ENCODE assay signal across 9 mouse cellular contexts in genomic region chr19:37263943-37264897, GRCm38 (mm10). TPM values are rescaled to one million over a fixed set of nuclear protein-coding genes. Genes with fewer than 3 reads are reported as not detected.
A peak's percentile ranks its signal among the peaks of the same experiment; 100 is the strongest.
DNase-seq lines count a peak whose midpoint lies in the region; ATAC-seq and TF ChIP-seq lines count a peak whose summit lies in the region.
"Had no signal": no experiment of that assay in that cellular context is flagged by ENCODE, and none has a peak within 500 bp of the region (broad histone marks: within the 10 kb centered on the region; RNA-seq: fewer than 3 reads in every experiment).

No protein-coding gene starts in this region.

- H3K4me1 ChIP-seq in thymus, adult 2 months (replicated peaks; ENCODE audit: control insufficient read depth, insufficient read depth, low read length) = no peaks in the 10 kb centered on the region
- H3K4me1 ChIP-seq: limb, embryonic 13.5 days had no signal

- DNase-seq in left cerebral cortex, postnatal 4 days = peak; percentile 54
- no peak for DNase-seq in left cerebral cortex, adult 11 months (ENCODE audit: low spot score)
- peak; percentile 86 to 94 for DNase-seq in adrenal gland, adult (ENCODE audit: inconsistent age in 2 of 2, low spot score in 1 of 2)
- DNase-seq in embryo, embryonic 11 days = peak; percentile 10
- DNase-seq in kidney, adult 8-10 months = peak; percentile 73 to 86
- DNase-seq in lung, postnatal 14 days = peak; percentile 44
- DNase-seq in thymus, adult 2 months = no peak

- no peak for TF ChIP-seq POLR2A in thymus, adult 2 months (IDR thresholded peaks at IDR 0.05; ENCODE audit: control insufficient read depth, extremely low read depth, insufficient read depth, low read length, poor library complexity)

- TF ChIP-seq CTCF in thymus, adult 2 months (IDR thresholded peaks at IDR 0.05; ENCODE audit: borderline replicate concordance, control insufficient read depth, extremely low read depth, insufficient read depth, low read length, poor library complexity) = no peak

- H3K27ac ChIP-seq in thymus, adult 2 months (ENCODE audit: control insufficient read depth, insufficient read depth, low read length) = no peak overlapping the region
- H3K27ac ChIP-seq: limb, embryonic 13.5 days had no signal

- no peaks in the 10 kb centered on the region for H3K27me3 ChIP-seq in thymus, adult 2 months (ENCODE audit: control insufficient read depth, insufficient read depth, low read length)
- H3K27me3 ChIP-seq: limb, embryonic 13.5 days had no signal

- intact Hi-C loops in left cerebral cortex, postnatal 4 days (cut with DNase I) = no loop called here

- ATAC-seq in megakaryocyte, adult 5-6 weeks (ENCODE audit: poor library complexity, severe bottlenecking) = no peak

- peaks cover 6% of the 10 kb centered on the region; the same call in 1 of the 2 replicates for H3K36me3 ChIP-seq in thymus, adult 2 months (ENCODE audit: control insufficient read depth, insufficient read depth, low read length)

- H3K4me3 ChIP-seq in thymus, adult 2 months (ENCODE audit: control insufficient read depth, insufficient read depth, low read length) = no peak overlapping the region
- H3K4me3 ChIP-seq: limb, embryonic 13.5 days had no signal

- 85% methylated on average over 23 of the region's 23 CpGs for WGBS in thymus, adult 2 months

RNA-seq across cellular contexts. Expression of gene Cpeb3, which starts 55.8 kb away (rescaled TPM):
- 10 to 100 TPM; 36.7 to 38.6 TPM for total RNA-seq in left cerebral cortex, postnatal 4 days (2021)
- total RNA-seq in megakaryocyte, adult 5-6 weeks (2015) = 0.58 and 1.2 TPM in 2 replicates
- 0.37 and 1.3 TPM in 2 replicates for total RNA-seq in megakaryocyte, adult 5-6 weeks (2017)
- polyA plus RNA-seq in thymus, adult 2 months (2012; rRNA removed) = 3.5 and 3.8 TPM in 2 replicates

RNA-seq across cellular contexts. Expression of gene March5, which starts 56.9 kb away (rescaled TPM):
- 100 to 1,000 TPM in 1 of 2 experiments, 10 to 100 TPM in 1; 99.0 to 104 TPM for total RNA-seq in left cerebral cortex, postnatal 4 days (2021)
- total RNA-seq in megakaryocyte, adult 5-6 weeks (2015) = 84.3 and 90.3 TPM in 2 replicates
- 52.5 and 52.6 TPM in 2 replicates for total RNA-seq in megakaryocyte, adult 5-6 weeks (2017)
- 34.4 and 55.9 TPM in 2 replicates for polyA plus RNA-seq in thymus, adult 2 months (2012; rRNA removed)

Comparison
In these comparisons a context has a peak if more than half of its experiments do, and no peak if none do; other contexts are left out.
1. DNase-seq: peak in left cerebral cortex, postnatal 4 days (single experiment), adrenal gland, adult (2 of 2), embryo, embryonic 11 days (single experiment), kidney, adult 8-10 months (2 of 2) and lung, postnatal 14 days (single experiment); none in left cerebral cortex, adult 11 months (single experiment) and thymus, adult 2 months (single experiment).
2. RNA of gene Cpeb3, which starts 55.8 kb away (total RNA-seq): 36.7 to 38.6 TPM in left cerebral cortex, postnatal 4 days; 0.37 to 1.3 TPM in megakaryocyte, adult 5-6 weeks; every median in the first group is over 10 times any median in the second.